Mouse (Mus musculus) forebrain, embryonic 11.5 days (tissue): ENCODE data around the gene Rab3gap2. TPM values are rescaled to one million over a fixed set of nuclear protein-coding genes. Genes with fewer than 3 reads are reported as not detected.

Experiments used
- ATAC-seq: fragments of 200-750 bp; cut with Nextera tagmentation; replicated peaks from 2 replicates; pipeline ENCODE4 v1.8.0; 2017; ENCODE audit warnings: moderate TSS enrichment; ENCODE audit not compliant: low FRiP score
- DNase-seq: peaks from one replicate; pipeline ENCODE4 v3.0.0-alpha.2; 2017; ENCODE audit warnings: low spot score
- H3K27ac ChIP-seq: fragments of 300-500 bp; sonication (generic); 2 replicates; pipeline ENCODE4 v1.5.1; 2014; ENCODE audit warnings: low read depth, low read length
- H3K27me3 ChIP-seq: fragments of 300-500 bp; sonication (generic); 2 replicates; pipeline ENCODE4 v1.6.1; 2014; ENCODE audit warnings: mild to moderate bottlenecking, low read length, mixed read lengths; ENCODE audit not compliant: control insufficient read depth, insufficient read depth
- H3K36me3 ChIP-seq: fragments of 300-500 bp; sonication (generic); 2 replicates; pipeline ENCODE4 v1.6.1; 2014; ENCODE audit warnings: mild to moderate bottlenecking, low read length, moderate library complexity, mixed read lengths; ENCODE audit not compliant: control insufficient read depth, insufficient read depth
- H3K4me1 ChIP-seq: fragments of 300-500 bp; sonication (generic); replicated peaks from 2 replicates; pipeline ENCODE4 v1.6.1; 2014; ENCODE audit warnings: low read length, mixed read lengths; ENCODE audit not compliant: control insufficient read depth, insufficient read depth
- H3K4me2 ChIP-seq: fragments of 300-500 bp; sonication (generic); 2 replicates; pipeline ENCODE4 v1.6.1; 2014; ENCODE audit warnings: low read depth, mild to moderate bottlenecking, low read length, moderate library complexity, mixed read lengths; ENCODE audit not compliant: severe bottlenecking
- H3K4me3 ChIP-seq: fragments of 300-500 bp; sonication (generic); 2 replicates; pipeline ENCODE4 v1.5.1; 2014; ENCODE audit warnings: low read depth, low read length
- H3K9ac ChIP-seq: fragments of 300-500 bp; sonication (generic); 2 replicates; pipeline ENCODE4 v1.6.1; 2014; ENCODE audit warnings: low read length
- H3K9me3 ChIP-seq: fragments of 300-500 bp; sonication (generic); 2 replicates; pipeline ENCODE4 v1.6.1; 2016; ENCODE audit warnings: low read length, mixed read lengths; ENCODE audit not compliant: control insufficient read depth
- WGBS: fragments of 180-500 bp; shearing (Covaris S2); extraction: QIAGEN DNeasy Blood & Tissue Kit; methylation state at CpG from one replicate; pipeline ENCODE4 v1.1.7; 2014; 5-methylcytosine and 5-hydroxymethylcytosine counted together
- polyA plus RNA-seq: library from polyadenylated mRNA; unstranded; fragments of >200 nt; fragmentation: Nextera tagmentation; extraction: Ambion mirVana; gene quantifications from 2 replicates; pipeline ENCODE4 v1.2.1, GENCODE M21; 2014

The Rab3gap2 gene
- polyA plus RNA-seq, 1 experiment from 2014 or later: 23.9 TPM

DNA sequence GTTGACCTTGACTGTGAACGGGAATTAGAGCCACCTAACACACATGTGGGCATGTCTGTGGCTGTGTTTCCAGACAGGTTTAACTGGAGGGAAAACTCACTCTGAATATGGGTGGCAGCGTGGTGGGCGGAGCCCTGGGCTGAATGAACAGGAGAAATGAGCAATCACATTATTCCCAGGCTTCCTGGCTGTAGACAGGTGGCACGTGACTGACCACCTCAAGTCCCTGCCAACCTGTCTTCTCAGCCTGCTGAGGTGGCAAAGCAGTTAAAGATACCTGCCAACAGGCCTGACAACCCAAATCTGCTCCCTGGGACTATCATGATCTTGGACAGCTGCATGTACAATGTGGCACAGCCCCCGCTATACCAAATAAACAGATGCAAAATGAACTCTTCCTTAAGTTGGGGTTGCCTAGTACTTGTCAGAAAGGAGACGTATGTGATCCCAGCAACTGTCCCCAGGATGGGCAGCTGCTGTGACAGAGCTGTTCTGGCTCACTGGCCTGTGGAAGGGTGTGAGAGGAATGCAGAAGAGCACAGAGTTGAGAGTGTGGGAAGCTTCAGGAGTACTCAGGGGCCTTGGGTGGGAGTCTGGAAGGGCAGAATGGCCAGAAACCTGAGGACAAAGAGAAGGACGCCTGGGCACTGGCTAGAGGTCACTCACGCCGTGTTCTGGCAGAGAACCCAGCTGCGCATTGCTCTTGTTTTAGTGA is 88.9 kb downstream of the Rab3gap2 start:
- Histone ChIP-seq H3K4me3 (no peak overlapping the region), H3K36me3 (peaks cover 2% of the 10 kb centered on the region; the same call in 1 of the 2 replicates), H3K9ac (no peak overlapping the region), H3K27ac (no peak overlapping the region), H3K27me3 (no peaks in the 10 kb centered on the region), H3K4me1 (no peaks in the 10 kb centered on the region), H3K4me2 (no peak overlapping the region), H3K9me3 (no peaks in the 10 kb centered on the region)
- WGBS: 94% methylated on average over 10 of the region's 10 CpGs
- ATAC-seq (no peak), DNase-seq (no peak)

DNA sequence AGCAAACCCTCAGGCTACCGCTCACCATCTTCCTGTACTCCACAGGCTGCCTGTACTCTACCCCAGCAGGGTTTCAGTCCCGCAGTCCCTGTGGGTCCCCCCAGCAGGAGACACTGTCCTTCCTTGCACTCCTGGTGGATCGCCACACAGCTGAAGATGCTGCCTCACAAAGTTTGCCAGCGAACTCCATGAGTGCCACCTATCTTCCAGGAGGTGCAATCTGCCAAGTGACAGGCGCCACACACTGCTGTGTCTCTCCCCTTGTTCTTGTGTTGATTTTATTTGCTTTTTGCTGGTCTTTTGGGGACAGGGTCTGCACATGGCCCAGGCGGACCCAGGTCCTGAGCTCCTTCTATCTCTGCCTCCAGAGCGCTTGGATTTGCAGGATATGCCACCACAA is 92.9 kb downstream of the Rab3gap2 start:
- no peak overlapping the region for H3K4me3 ChIP-seq
- H3K4me2 ChIP-seq: no peak overlapping the region
- ATAC-seq (no peak), DNase-seq (no peak)
- H3K36me3 ChIP-seq: peaks cover 2% of the 10 kb centered on the region; the same call in 1 of the 2 replicates
- no peaks in the 10 kb centered on the region for H3K4me1 ChIP-seq
- H3K27me3 ChIP-seq: no peaks in the 10 kb centered on the region
- H3K9me3 ChIP-seq: no peaks in the 10 kb centered on the region
- 92% methylated on average over 7 of the region's 7 CpGs for WGBS
- H3K27ac ChIP-seq: no peak overlapping the region
- no peak overlapping the region for H3K9ac ChIP-seq

DNA sequence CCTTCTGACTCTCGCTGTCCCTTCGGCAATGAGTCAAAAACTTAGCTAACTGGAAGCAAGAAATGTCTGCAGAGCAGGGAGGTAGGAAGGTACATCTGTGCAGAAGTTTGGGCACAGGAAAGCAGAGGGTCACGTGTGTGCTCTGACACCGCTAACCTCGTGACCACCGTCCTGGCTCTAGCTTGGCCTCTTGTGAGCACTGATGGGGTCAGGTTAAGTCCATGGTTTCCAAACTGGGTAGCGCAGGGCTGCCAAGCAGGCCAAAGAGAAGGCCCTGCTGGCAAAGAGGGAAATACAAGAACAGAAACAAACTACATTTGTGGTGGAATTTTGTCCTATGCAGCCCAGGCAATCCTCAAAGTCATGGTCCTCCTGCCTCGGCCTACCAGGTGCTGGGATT is 94.6 kb downstream of the Rab3gap2 start:
- 91% methylated on average over 8 of the region's 8 CpGs for WGBS
- no peak overlapping the region for H3K9ac ChIP-seq
- no peaks in the 10 kb centered on the region for H3K9me3 ChIP-seq
- H3K4me1 ChIP-seq: no peaks in the 10 kb centered on the region
- no peak for DNase-seq
- H3K36me3 ChIP-seq: no peaks in the 10 kb centered on the region; the same call in 1 of the 2 replicates
- H3K4me3 ChIP-seq: no peak overlapping the region
- no peak for ATAC-seq
- H3K27me3 ChIP-seq: no peaks in the 10 kb centered on the region
- H3K4me2 ChIP-seq: no peak overlapping the region
- no peak overlapping the region for H3K27ac ChIP-seq

DNA sequence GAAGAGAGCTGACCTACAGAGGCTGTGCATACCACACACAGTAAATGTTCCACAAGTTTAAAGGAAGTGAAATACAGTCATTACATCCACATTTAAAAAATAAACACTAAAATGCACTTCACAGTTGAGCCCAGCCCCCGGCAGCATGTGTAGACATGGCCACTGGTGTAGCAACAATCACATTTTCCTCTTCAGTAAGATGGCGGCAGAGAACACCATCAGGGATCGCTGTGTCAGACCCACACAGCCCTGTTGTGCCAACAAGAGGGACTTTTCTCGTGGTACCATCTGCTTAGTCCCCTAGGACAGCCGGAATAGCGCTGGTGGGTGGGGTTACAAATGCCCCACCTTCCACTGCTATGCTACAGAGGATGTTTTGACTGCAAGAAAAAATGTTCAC is 98.9 kb downstream of the Rab3gap2 start:
- no peaks in the 10 kb centered on the region for H3K27me3 ChIP-seq
- WGBS: 96% methylated on average over 6 of the region's 6 CpGs
- H3K4me2 ChIP-seq: no peak overlapping the region
- H3K36me3 ChIP-seq: no peaks in the 10 kb centered on the region; the same call in 1 of the 2 replicates
- H3K9ac ChIP-seq: no peak overlapping the region
- DNase-seq: no peak
- H3K9me3 ChIP-seq: no peaks in the 10 kb centered on the region
- no peak overlapping the region for H3K27ac ChIP-seq
- no peak for ATAC-seq
- H3K4me1 ChIP-seq: no peaks in the 10 kb centered on the region
- H3K4me3 ChIP-seq: no peak overlapping the region

DNA sequence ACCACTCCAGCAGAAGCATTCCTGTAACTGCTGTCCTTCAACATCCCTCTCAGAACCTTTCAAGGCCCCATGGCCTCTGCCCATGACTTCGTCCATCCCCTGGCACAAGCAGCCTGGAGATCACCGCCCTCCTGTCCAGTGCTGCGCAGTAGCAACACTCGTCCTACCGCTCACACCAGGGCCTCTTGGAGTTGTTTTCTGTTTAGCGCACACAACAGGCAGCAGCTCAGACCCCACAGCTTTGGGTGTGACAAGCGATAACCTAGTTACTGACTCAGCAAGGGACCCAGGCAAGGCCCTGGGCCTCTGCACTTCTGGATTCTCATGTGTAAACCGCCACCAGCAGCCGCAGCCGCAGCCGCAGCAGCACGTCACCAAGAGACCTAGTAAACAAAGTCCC is 102.9 kb downstream of the Rab3gap2 start:
- Histone ChIP-seq H3K9ac (no peak overlapping the region), H3K36me3 (no peaks in the 10 kb centered on the region; the same call in 1 of the 2 replicates), H3K4me1 (no peaks in the 10 kb centered on the region), H3K4me2 (no peak overlapping the region), H3K27me3 (no peaks in the 10 kb centered on the region), H3K4me3 (no peak overlapping the region), H3K9me3 (no peaks in the 10 kb centered on the region), H3K27ac (no peak overlapping the region)
- ATAC-seq: no peak
- no peak for DNase-seq
- 96% methylated on average over 12 of the region's 12 CpGs for whole genome bisulfite sequencing

DNA sequence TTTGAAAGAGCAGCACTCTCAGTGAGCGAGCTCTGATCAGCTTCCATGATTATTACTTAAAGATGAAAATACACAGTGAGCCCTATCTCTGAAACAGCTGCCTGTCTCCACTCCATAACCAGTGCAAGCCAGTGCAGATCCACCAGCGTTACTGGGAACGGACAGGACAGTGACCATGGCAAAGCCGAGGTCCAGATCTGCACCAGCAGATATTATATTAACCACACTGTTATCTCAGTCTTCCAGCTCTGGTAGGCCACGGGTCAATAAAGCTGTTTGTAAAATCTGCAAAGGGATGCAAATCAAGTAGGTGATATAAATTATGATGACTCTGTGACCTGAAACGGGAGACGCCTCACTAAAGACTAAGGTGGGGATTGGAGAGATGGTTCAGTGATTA is 103.7 kb downstream of the Rab3gap2 start:
- DNase-seq (no peak), ATAC-seq (no peak)
- Histone ChIP-seq H3K4me3 (no peak overlapping the region), H3K27ac (no peak overlapping the region), H3K9me3 (no peaks in the 10 kb centered on the region), H3K27me3 (no peaks in the 10 kb centered on the region), H3K9ac (no peak overlapping the region), H3K4me2 (no peak overlapping the region), H3K4me1 (no peaks in the 10 kb centered on the region), H3K36me3 (no peaks in the 10 kb centered on the region; the same call in 1 of the 2 replicates)
- WGBS: 95% methylated on average over 7 of the region's 7 CpGs

DNA sequence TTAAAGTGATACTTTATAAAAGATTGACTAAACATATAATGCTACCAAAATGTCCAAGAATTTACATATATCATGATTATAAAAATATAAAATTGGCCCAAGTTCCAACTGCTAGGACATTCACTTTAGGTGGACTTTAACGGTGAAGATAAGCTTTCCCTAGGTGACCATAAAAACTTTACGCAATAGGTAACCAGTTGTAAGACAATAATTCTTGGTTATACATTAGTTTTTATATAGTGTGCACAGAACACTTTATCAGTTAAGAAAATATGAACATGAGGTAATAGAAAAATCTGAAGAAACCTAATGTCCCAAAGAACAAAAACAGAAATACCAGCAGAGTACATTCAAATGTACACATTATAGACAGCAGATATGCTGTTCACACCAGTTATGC is 104.4 kb downstream of the Rab3gap2 start:
- peaks cover 2% of the 10 kb centered on the region; the same call in 1 of the 2 replicates for H3K36me3 ChIP-seq
- H3K4me1 ChIP-seq: no peaks in the 10 kb centered on the region
- 98% methylated on average over 2 of the region's 2 CpGs for WGBS
- H3K27ac ChIP-seq: no peak overlapping the region
- H3K27me3 ChIP-seq: no peaks in the 10 kb centered on the region
- DNase-seq: no peak
- H3K9ac ChIP-seq: no peak overlapping the region
- H3K4me3 ChIP-seq: no peak overlapping the region
- no peaks in the 10 kb centered on the region for H3K9me3 ChIP-seq
- no peak overlapping the region for H3K4me2 ChIP-seq
- no peak for ATAC-seq

DNA sequence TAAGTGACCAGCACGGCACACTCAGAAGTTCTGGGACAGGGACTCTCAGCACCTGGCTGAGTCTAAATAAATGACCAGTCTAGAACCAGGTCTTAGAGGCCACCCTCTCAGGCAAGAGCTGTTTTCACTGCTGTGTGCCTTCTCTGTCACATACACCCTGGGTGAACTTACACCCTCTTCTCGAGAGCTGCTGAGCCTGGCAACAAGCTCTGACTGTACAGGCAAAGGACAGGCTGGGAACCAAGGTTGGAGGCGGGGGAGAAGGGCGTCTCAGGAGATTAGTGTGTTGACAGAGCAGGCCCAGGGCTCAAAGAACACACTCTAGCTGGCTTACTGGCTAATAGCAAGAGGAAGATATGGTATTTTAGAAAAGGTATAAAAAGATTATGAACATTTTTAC is 105.0 kb downstream of the Rab3gap2 start:
- no peak overlapping the region for H3K27ac ChIP-seq
- DNase-seq: no peak
- H3K27me3 ChIP-seq: no peaks in the 10 kb centered on the region
- WGBS: 85% methylated on average over 4 of the region's 4 CpGs
- H3K4me3 ChIP-seq: no peak overlapping the region
- no peaks in the 10 kb centered on the region for H3K9me3 ChIP-seq
- no peak for ATAC-seq
- H3K36me3 ChIP-seq: peaks cover 2% of the 10 kb centered on the region; the same call in 1 of the 2 replicates
- no peak overlapping the region for H3K9ac ChIP-seq
- no peak overlapping the region for H3K4me2 ChIP-seq
- no peaks in the 10 kb centered on the region for H3K4me1 ChIP-seq

DNA sequence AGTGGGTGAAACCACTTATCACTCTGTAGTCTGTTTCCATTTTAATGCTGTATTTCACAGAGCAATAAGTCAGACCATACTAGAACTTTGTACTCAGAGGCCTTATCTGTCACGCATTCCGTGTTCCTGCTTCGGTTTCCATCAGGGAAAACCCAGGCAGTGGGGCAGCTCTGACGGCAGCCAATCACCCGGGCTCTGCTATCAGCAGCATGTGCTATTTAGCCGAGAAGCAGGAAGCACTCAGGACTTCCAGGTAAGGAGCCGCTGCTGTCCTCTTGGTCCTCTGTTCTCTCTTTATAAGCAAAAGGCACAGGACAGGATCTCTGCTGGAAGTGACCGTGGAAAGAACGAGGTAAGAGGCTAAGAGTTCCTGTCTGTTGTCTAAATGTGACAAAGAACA is 108.0 kb downstream of the Rab3gap2 start:
- no peak for DNase-seq
- Histone ChIP-seq H3K9me3 (no peaks in the 10 kb centered on the region), H3K4me2 (no peak overlapping the region), H3K36me3 (peaks cover 2% of the 10 kb centered on the region; the same call in 1 of the 2 replicates), H3K4me3 (no peak overlapping the region), H3K4me1 (no peaks in the 10 kb centered on the region), H3K27me3 (no peaks in the 10 kb centered on the region), H3K27ac (no peak overlapping the region), H3K9ac (no peak overlapping the region)
- 90% methylated on average over 9 of the region's 9 CpGs for WGBS
- ATAC-seq: no peak
